Mouse (Mus musculus) spleen, adult 2 months (tissue): Measurements from ENCODE around the gene Pdap1.

Experiments
- CTCF ChIP-seq: fragments of 200-500 bp; IDR thresholded peaks from 2 replicates; pipeline ENCODE4 v1.5.1; 2011; ENCODE audit warnings: mild to moderate bottlenecking, inconsistent platforms; ENCODE audit not compliant: insufficient read depth, insufficient read length, insufficient replicate concordance; ENCODE audit errors: extremely low read depth
- POLR2A ChIP-seq: fragments of 200-500 bp; IDR thresholded peaks from 2 replicates; pipeline ENCODE4 v1.6.1; 2011; ENCODE audit warnings: low read depth, low read length, inconsistent platforms

GRCm38 (mm10) chr5:145130995-145131394, 9.0 kb downstream of the Pdap1 start:
- TF ChIP-seq CTCF (no peak), POLR2A (no peak)
